ENCODE assay signal across 11 mouse cellular contexts in the genomic region with DNA sequence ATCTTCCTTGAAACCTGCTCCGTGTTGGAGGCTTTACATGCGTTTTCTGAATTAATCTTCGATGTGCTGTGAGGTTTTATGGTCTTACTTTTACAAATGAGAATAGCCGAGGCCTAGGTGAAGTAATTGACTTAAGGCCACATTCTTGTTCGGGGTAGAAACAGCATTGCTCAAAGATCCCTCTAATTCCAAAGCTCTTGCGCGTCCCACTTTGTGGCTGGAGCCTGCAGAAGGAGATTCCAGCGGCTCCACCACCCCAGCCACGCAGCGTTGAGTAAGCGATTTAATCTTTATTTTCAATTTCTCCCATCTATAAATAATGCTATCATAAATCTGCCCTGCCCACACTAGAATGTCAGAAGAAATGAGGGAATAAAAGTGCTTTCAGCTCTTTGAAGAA. TPM values are rescaled to one million over a fixed set of nuclear protein-coding genes. Genes with fewer than 3 reads are reported as not detected.
DNase-seq lines count a peak whose midpoint lies in the region; ATAC-seq and TF ChIP-seq lines count a peak whose summit lies in the region.
"Had no signal": no experiment of that assay in that cellular context is flagged by ENCODE, and none has a peak within 500 bp of the region (broad histone marks: within the 10 kb centered on the region; RNA-seq: fewer than 3 reads in every experiment).

No protein-coding gene starts in this region.

- H3K4me2 ChIP-seq in heart, embryonic 11.5 days = peak overlapping the region; percentile 81
- no peak overlapping the region for H3K4me2 ChIP-seq in lung, postnatal 0 days (replicated peaks; ENCODE audit: low read depth, low read length)
- H3K4me2 ChIP-seq in liver, embryonic 15.5 days = peak overlapping the region; percentile 89

- no peak for TF ChIP-seq CTCF in lung, postnatal 0 days (IDR thresholded peaks at IDR 0.05)

- 10% methylated on average over 11 of the region's 11 CpGs for WGBS in heart, embryonic 11.5 days (ENCODE audit: insufficient replicate concordance)
- WGBS in lung, postnatal 0 days = 21% methylated on average over 11 of the region's 11 CpGs
- 50% methylated on average over 11 of the region's 11 CpGs for WGBS in liver, embryonic 15.5 days (ENCODE audit: insufficient replicate concordance)

- intact Hi-C loops in heart, postnatal 10 days (cut with DNase I) = loop anchor here (5.0 kb wide), 1 partner anchor 56 kb away; no protein-coding TSS in a partner anchor

- no peak for TF ChIP-seq EP300 in lung, postnatal 0 days (IDR thresholded peaks at IDR 0.05)

- DNase-seq in heart, postnatal 10 days = no peak
- DNase-seq in lung, postnatal 0 days (ENCODE audit: low spot score) = peak; percentile 54
- DNase-seq in lung, postnatal 10 days = no peak
- DNase-seq in embryo, embryonic 9.5 days (ENCODE audit: extremely low spot score) = peak; percentile 31
- no peak for DNase-seq in natural killer cell, adult 2 months (ENCODE audit: low spot score in 2 of 2)
- DNase-seq: adrenal gland, postnatal 25 days; cerebellum, postnatal 14 days; gastrocnemius, postnatal 25 days had no signal

- H3K27ac ChIP-seq in heart, embryonic 11.5 days (ENCODE audit: low read depth, low read length) = 0 out of 2 replicates have a peak overlapping the region, but pooled peaks have one; percentile 10
- peak overlapping the region; percentile 63; the same call in 1 of the 2 replicates for H3K27ac ChIP-seq in lung, postnatal 0 days (ENCODE audit: low read length)
- H3K27ac ChIP-seq in liver, embryonic 15.5 days (replicated peaks) = 0 out of 2 replicates have a peak overlapping the region, but pooled peaks have one; percentile 95

- peak overlapping the region; percentile 60 for H3K9ac ChIP-seq in heart, embryonic 11.5 days (ENCODE audit: low read depth, low read length)
- no peak overlapping the region for H3K9ac ChIP-seq in lung, postnatal 0 days (replicated peaks; ENCODE audit: low read depth)
- H3K9ac ChIP-seq in liver, embryonic 15.5 days = no peak overlapping the region

- H3K36me3 ChIP-seq in heart, embryonic 11.5 days (ENCODE audit: control insufficient read depth, insufficient read depth, low read length) = no peaks in the 10 kb centered on the region
- H3K36me3 ChIP-seq in lung, postnatal 0 days (ENCODE audit: insufficient read depth, low read length) = no peaks in the 10 kb centered on the region
- no peaks in the 10 kb centered on the region for H3K36me3 ChIP-seq in liver, embryonic 15.5 days (replicated peaks)

- H3K4me1 ChIP-seq in heart, embryonic 11.5 days (ENCODE audit: control insufficient read depth, insufficient read depth, low read length) = peaks cover 24% of the 10 kb centered on the region
- H3K4me1 ChIP-seq in lung, postnatal 0 days (ENCODE audit: insufficient read depth, low read depth, low read length) = peaks cover 10% of the 10 kb centered on the region
- peaks cover 45% of the 10 kb centered on the region for H3K4me1 ChIP-seq in liver, embryonic 15.5 days (replicated peaks)

- no peaks in the 10 kb centered on the region for H3K9me3 ChIP-seq in heart, embryonic 11.5 days (replicated peaks; ENCODE audit: control insufficient read depth, low read length)
- no peaks in the 10 kb centered on the region for H3K9me3 ChIP-seq in lung, postnatal 0 days (ENCODE audit: low read length)
- no peaks in the 10 kb centered on the region for H3K9me3 ChIP-seq in liver, embryonic 15.5 days (replicated peaks)

- ATAC-seq in heart, embryonic 11.5 days (replicated peaks; ENCODE audit: insufficient number of reproducible peaks, low FRiP score, low TSS enrichment) = no peak
- ATAC-seq in lung, postnatal 0 days = no peak
- no peak for ATAC-seq in liver, embryonic 15.5 days (ENCODE audit: insufficient read depth)
- no peak for ATAC-seq in granulocyte monocyte progenitor cell, adult 5-6 weeks (replicated peaks; ENCODE audit: poor library complexity, severe bottlenecking)

- no peaks in the 10 kb centered on the region for H3K27me3 ChIP-seq in heart, embryonic 11.5 days (ENCODE audit: control insufficient read depth, insufficient read depth, low read length)
- H3K27me3 ChIP-seq in lung, postnatal 0 days (replicated peaks; ENCODE audit: insufficient read depth, low read length) = no peaks in the 10 kb centered on the region
- H3K27me3 ChIP-seq in liver, embryonic 15.5 days = 0 out of 2 replicates have a peak, but pooled peaks cover 3% of the 10 kb centered on the region

- H3K4me3 ChIP-seq in heart, embryonic 11.5 days (ENCODE audit: low read depth, low read length) = peak overlapping the region; percentile 26
- H3K4me3 ChIP-seq in lung, postnatal 0 days (ENCODE audit: low read depth, low read length) = no peak overlapping the region
- H3K4me3 ChIP-seq in liver, embryonic 15.5 days (replicated peaks) = peak overlapping the region; percentile 100; the same call in 1 of the 2 replicates

RNA-seq across cellular contexts. Expression of gene Frs2, which starts 2.9 kb away (rescaled TPM):
- 27.1 and 30.4 TPM in 2 replicates for polyA plus RNA-seq in heart, embryonic 11.5 days (2014; fragmentation: Nextera tagmentation; extraction: Ambion mirVana)
- 10 to 100 TPM; 22.7 to 22.8 TPM for total RNA-seq in heart, postnatal 10 days (2021)
- polyA plus RNA-seq in lung, postnatal 0 days (2015; fragmentation: Nextera tagmentation; extraction: Ambion mirVana) = 18.8 and 21.9 TPM in 2 replicates
- 6.9 and 7.5 TPM in 2 replicates for polyA plus RNA-seq in liver, embryonic 15.5 days (2015; fragmentation: Nextera tagmentation; extraction: Ambion mirVana)
- 32.6 and 36.4 TPM in 2 replicates for total RNA-seq in granulocyte monocyte progenitor cell, adult 5-6 weeks (2014; fragmentation: Nextera tagmentation)
- total RNA-seq in granulocyte monocyte progenitor cell, adult 5-6 weeks (2017) = 12.1 and 12.9 TPM in 2 replicates

Comparison
In these comparisons a context has a peak if more than half of its experiments do, and no peak if none do; other contexts are left out.
1. DNase-seq: peak in lung, postnatal 0 days (single experiment) and embryo, embryonic 9.5 days (single experiment); none in heart, postnatal 10 days (0 of 2), lung, postnatal 10 days (single experiment) and natural killer cell, adult 2 months (0 of 2).
2. H3K27ac ChIP-seq: peak in every context shown above with its lines; median percentile 95 in liver, embryonic 15.5 days; 63 in lung, postnatal 0 days; 10 in heart, embryonic 11.5 days.